Mouse (Mus musculus) neutrophil, adult 5-6 weeks (primary cell): ENCODE results near the gene Col6a6. TPM values are rescaled to one million over a fixed set of nuclear protein-coding genes. Genes with fewer than 3 reads are reported as not detected.
"Not testable (repeated sequence)": the region's sequence is repeated elsewhere in the genome, so short reads cannot be mapped to it uniquely, and the experiment has no call there.

Experiments used
- ATAC-seq: fragments of 151-379, 151-347 bp; 2 replicates; pipeline ENCODE4 v1.8.0; 2017; ENCODE audit warnings: mild to moderate bottlenecking, moderate TSS enrichment; ENCODE audit not compliant: insufficient number of reproducible peaks, poor library complexity, low FRiP score, severe bottlenecking; ENCODE audit errors: extremely low read depth
- total RNA-seq: library from RNA; stranded (forward); fragments of 200-1000 nt; gene quantifications from 2 replicates; pipeline ENCODE4 v1.2.3, GENCODE M21; 2017

Col6a6 gene
- total RNA-seq, 1 experiment from 2014 or later: not detected

DNA sequence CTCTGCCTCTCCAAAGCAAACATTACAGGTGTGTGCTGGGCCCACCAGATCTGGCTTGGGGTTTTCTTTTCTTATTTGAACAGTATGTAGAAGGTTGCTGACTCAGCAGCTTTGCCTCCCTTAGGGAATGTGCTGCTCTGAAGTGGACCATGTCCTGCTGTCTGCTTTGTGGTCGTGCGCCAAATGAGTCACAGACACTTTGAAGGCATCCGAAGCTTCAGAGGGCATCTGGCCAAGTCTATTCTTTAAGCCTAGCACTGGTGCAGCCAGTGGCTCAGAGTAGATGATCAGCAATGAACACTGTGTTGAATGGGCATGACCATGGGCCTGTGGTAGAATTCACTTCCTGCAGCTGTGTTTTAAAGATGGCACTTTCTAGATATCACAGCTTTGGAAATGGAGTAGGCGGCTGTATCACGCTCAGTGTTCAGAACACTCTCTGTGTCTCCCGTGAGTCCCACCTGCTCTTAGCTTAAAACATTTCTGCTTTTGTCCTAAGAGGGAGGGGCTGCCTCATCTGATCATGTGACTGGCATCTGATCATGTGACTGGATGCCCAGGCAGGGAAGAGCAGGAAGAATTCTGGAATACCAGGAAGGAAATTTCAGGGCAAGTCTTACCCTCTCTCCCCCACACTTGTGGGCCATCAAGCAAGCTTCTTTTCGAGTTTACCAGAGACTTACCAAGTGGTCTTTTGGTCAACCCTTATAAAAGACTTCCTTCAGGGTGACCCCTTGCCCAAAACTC is 131.0 kb downstream of the Col6a6 start:
- ATAC-seq: no peak

DNA sequence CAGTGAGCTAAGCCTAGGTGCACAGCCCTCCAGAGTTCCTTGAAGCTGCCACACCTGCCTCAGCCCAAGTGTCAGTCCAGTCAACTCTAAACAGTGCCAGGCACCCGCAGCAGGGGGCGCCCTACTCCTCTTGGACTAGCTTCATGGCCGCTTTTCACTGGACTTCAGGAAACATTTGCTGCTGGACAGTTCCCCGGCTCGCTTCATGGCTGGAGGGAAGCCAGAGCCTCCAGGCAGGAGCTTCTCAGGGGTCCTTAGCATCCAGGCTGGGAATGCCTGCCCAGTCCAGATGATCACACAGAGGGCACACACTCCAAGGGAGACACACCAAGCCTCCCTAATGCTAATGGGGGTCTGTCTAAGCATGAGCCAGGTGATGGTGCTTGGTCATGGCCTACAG is 134.1 kb downstream of the Col6a6 start:
- ATAC-seq: no peak

DNA sequence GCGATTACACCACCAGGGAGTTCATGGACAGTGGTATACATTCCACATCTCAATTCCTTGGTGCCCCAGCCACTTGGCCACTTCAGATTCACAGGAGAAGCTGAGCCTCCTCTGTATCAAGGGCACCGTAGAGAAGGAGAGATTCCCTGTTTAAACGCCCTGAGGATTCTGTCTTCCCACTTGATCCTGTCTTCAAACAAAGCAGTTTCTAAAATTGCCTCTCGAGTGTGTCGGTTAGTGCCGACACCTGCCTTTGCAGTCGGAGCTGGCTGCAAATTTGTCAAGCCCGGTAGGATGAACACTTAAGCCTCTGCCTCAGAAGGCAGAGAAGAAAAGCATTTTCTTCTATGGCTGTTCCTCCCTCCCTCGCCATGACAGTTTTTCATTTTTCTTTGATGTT is 134.9 kb downstream of the Col6a6 start:
- ATAC-seq: no peak

DNA sequence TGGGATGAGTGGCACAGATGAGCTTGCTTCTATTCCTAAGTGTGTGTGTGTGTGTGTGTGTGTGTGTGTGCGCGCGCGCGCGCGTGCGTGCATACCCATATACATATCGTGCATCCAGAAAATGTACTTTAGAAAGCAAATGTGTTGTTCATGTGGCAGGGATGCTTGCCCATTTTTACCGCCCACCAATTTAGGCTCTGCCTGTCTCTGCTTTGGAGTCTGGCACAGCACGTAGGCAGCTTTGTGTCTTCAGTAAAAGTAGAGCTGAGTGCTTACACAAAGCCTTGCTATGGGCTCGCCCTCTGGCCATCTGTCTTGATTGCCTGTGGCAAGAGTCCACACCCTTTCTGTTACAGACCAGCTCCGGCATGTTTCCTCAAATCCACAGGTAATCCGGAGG is 135.5 kb downstream of the Col6a6 start:
- ATAC-seq: no peak

DNA sequence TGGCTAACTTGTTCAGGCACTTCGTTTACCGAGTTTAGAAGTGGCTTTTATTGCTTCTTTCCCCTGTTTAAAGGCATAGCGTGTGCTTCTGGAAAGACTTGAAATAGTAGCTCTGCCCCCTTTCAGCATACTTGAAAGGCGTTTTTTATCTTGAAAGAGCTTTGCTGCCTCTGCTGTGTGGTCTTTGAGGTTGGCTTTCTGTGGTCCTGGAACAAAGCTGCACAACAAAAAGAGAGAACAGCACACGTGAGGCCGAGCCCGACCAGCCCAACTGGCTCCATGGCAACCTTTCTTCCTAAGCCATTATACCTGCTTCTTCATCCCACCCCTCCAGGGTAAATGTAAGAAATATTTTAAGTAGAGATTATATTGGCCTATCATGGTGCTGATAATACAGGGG is 138.5 kb downstream of the Col6a6 start:
- ATAC-seq: no peak

DNA sequence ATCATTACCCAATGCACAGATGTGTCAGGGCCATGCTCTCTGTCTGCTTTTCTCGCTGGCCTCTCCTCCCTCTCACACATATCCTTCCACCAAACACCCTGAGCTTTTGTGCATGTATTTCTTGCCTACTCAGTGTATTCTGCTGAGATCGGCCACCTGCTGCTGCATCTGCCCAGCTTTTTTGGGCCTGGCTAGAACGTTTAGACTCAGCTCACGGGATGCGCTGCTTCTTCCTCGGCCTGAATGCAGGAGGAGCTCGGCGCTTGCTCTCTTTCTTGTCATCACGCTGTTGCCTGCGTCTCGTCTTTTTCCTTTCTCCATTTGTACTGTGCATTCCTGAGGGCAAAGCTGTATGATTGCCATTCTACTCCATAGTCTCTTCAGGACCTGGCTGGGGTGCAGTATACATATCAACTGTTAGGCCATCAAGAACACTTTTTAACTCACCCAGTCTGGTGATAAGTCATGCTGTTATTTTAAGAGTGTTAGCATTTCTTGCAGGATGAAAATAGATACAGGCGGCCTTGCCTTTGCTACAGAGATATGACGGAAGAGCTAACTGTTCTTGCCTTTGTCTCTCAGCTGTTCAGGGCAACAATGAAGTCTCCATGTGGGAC is 143.3 kb downstream of the Col6a6 start:
- no peak for ATAC-seq

DNA sequence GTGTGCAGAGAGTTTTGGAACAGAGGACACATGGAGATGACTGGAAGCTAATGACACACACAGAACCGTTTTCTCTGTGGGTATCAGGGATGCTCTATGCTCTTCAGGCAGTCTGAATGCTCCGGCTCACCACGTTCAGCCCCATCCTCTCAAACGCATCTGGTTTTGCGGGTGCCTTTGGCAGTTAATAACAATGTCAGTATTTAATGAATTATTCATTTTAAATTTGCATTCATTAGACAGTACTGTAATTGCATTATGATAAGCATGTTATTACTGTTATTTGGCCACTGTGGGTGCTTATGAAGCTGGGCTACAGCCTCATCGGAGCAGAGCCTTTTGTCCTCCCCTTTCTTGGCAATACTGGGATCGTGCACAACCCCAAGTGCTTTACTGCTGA is 146.6 kb downstream of the Col6a6 start:
- ATAC-seq: no peak

DNA sequence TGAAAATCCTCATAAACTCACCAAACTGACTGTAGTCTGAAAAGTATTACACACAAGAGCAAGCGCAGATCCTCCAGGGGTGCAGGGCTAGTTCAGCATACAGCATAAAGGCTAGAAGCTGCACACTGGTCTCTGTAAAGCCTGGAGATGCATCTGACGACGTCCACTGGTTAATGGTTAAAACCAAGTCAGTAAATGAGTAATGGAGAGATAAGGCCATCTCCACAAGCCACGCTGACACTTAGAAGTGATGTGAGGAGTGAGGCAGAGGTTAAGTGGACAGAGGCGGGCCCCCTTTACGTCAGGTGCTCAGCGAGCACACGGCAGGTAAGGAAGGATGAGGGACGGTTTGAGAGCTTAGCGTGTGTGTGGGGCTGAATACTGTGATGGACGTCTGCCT is 152.0 kb downstream of the Col6a6 start:
- no peak for ATAC-seq

DNA sequence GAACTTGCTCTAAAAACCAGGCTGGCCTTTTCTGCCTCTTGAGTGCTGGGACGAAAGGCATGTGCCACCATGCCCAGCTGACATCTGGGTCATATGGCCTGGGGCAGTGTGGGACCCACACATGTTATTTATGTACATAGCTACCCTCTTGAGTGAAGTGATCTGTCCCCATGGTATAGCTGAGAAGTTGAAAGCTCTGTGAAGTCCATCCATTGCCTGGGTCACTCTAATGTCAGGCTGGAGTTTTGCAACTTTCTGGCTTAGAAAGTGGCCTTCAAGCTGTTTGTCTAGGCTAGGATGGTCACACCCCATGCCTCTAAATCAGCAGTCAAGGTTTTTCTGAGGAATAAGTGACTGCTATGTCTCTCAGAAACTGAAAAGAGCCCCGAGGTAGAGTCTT is 155.9 kb downstream of the Col6a6 start:
- ATAC-seq: no peak

DNA sequence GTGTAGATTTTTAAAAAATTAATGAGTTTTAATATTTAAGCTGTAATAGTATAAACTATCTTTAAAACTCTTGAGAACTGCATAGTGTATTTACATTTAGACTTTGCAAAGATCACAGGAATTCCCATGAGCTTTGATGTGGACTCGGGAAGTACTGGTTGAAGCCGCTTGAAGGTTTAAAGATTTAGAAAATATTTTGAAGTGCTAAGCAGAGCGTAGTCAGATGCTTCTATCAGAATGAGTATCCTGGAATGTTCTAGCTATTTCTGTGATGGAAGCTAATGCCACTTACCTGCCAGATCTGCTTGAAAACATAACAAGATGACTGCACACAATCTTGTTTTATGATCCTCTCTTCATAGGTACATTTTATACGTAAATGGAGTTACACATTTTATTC is 157.0 kb downstream of the Col6a6 start:
- no peak for ATAC-seq

DNA sequence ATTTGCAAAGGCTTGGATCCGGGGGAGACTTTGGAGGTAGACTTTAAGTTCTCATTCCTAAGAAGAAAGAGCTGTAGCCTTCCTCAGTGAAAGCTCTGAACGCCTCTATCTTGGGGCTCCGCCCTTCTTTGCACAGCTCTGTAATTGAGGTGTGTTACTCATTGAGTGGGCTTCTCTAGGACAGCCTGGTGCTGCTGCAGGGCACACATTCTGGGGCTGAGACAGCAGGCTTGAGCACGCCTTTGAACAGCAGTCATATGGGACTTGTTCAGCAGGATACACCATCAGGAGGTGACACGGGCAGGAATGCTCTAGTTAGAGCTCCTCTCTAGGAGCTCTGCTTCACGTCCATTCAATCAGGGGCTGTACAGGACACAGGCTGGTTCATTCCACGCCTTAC is 162.7 kb downstream of the Col6a6 start:
- no peak for ATAC-seq

DNA sequence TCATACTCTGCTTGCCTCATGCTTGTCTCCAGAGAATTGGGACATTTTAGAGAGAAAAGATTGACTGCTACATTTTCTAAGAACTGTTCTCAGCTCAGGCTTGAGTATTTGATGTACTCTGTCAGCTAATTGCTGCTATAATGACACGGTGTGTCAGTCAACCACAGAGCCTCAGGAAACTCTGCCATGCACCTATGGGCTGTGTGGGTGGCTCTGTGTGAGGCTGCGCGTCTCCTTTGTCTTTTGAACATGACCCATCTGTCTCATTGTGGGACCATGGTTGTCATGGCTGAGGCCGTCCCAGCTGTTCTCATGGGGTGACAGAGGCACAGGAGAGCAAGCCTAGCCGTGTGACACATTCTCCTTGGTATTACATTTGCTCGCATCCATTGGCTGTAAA is 168.1 kb downstream of the Col6a6 start:
- ATAC-seq: peak; percentile 42; the same call in 1 of the 2 replicates

DNA sequence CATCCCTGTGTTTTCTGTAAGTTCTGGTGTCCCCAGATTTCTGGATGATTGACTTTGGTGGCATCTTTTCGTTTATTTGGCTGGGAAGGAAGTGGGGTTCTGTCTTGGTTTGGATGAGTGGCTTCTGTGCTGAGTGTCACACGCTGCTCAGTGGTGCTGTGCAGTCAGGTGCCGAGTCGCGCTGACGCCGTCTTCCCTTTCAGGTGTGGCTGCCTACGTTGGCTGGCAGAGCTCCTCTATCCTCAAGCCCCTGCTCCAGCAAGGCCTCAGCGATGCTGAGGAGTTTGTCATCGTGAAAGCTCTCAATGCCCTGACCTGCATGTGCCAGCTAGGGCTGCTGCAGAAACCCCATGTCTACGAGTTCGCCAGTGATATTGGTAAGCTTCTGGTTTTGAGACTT is 169.7 kb downstream of the Col6a6 start:
- ATAC-seq: no peak

DNA sequence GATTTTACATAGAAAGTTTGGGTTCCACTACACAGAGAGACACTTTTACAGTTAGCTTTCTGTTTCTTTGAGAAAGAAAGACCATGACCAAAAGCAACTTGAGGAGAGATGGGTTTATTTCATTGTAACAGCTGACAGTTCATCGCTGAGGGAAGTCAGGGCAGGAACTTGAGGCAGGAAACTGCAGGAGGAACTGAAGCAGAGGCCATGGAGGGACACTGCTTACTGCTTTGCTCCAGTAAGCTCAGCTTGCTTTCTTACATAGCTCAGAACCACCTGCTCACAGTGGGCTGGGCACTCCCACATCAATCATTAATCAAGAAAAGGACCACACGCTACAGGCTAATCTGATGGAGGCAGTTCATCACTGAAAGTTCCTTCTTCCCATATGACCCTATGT is 171.8 kb downstream of the Col6a6 start:
- peak; percentile 54; the same call in 1 of the 2 replicates for ATAC-seq

DNA sequence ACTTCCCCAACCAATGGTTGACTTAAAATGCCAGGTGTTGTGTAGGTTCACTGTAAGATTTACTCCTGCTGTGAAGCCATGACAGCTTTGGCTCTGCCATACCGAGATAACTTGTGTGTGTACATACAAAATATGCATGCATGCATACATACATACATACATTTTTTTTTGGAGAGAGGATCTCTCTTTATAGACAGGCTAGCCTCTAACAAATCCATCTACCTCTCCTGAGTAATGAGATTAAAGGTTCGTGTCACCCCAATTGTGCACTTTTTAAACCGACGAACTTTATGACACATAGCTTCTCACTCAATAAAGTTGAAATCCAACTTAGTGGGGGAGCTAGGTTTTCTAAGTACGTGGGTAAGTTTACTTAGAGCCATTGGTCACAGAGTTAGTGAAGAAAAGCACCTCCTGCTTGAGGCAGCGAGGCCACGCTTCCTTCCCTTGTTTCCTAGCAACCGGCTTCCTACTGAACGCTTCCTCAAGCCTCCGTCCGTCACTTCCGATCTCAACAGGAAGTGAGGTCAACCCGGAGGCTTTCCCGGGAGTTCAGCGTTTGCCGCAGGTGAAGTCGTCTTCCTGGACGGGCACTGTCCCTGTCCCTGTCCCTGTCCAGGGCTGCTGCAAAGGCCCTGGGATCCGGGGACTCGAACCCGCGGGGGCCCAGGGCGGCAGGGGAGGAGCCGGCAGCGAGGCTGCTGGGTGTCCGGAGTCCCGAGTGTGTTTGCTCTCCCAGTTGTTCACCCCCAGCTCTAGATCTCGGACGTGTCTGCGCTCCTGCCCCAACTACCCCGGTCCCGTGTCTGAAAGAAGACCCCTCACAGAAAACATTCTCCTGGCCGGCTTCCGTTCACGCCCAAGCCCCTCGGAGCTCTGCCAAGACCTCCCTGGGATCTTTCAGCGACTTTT is 185.2 kb downstream of the Col6a6 start, which contains the start of gene Pik3r4:
TSS of gene Pik3r4 (plus strand) at position 519 of the 912 bp plus-strand sequence.
- peak; percentile 95 for ATAC-seq

DNA sequence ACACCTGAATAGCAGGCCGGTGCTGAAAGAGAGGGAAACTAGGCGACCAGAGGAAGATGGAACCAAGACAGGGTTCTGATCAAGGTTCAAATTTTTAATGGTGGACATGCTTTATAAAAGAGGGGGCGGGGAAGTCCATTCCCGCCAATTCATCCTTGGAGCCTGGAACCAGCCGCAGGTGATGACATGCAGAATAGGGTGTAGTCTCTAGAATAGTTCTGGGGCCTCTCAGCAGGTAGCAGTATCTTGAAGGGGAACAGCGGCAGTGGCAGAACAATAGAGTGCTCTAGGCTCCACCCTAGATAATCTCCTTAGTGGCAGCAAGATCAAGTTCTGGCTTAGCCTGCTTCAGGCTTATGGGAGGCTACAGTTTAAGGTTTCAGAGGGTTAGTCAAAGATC is 186.6 kb downstream of the Col6a6 start:
- not testable (repeated sequence) for ATAC-seq
